Mouse (Mus musculus): ENCODE data around the gene Lif. TPM values are rescaled to one million over a fixed set of nuclear protein-coding genes. Genes with fewer than 3 reads are reported as not detected.
A peak's percentile ranks its signal among the peaks of the same experiment; 100 is the strongest.

The Lif gene
- polyA plus RNA-seq (2015; fragmentation: Nextera tagmentation; extraction: Ambion mirVana) = 0.04 and 0.11 TPM in 2 replicates

- H3K4me1 ChIP-seq = peaks cover 12% of the 10 kb centered on the region
- WGBS = 69% methylated on average over 11 of the region's 11 CpGs
- no peak within 1 kb of the TSS for H3K27ac ChIP-seq (replicated peaks)
- no peak for ATAC-seq (ENCODE audit: low FRiP score)
- H3K9me3 ChIP-seq (replicated peaks) = no peaks in the 10 kb centered on the region
- no peak within 1 kb of the TSS for H3K4me3 ChIP-seq (replicated peaks)
- H3K9ac ChIP-seq (replicated peaks) = no peak within 1 kb of the TSS
- H3K36me3 ChIP-seq = no peaks in the 10 kb centered on the region
- no peak within 1 kb of the TSS for H3K4me2 ChIP-seq
- H3K27me3 ChIP-seq (replicated peaks) = no peaks in the 10 kb centered on the region
Observed at GRCm38 (mm10) chr11:4256846-4257607, at the start of gene Lif. Gene Lif, plus strand, starts transcription at chr11:4257557.

GRCm38 (mm10) chr11:4207655-4208054 lies 49.7 kb upstream of the Lif start:
- Histone ChIP-seq H3K4me1 (peaks cover 8% of the 10 kb centered on the region; the same call in 1 of the 2 replicates), H3K9ac (replicated peaks) (no peak overlapping the region), H3K27me3 (replicated peaks) (no peaks in the 10 kb centered on the region), H3K9me3 (replicated peaks) (no peaks in the 10 kb centered on the region), H3K36me3 (peaks cover 53% of the 10 kb centered on the region), H3K27ac (replicated peaks) (no peak overlapping the region), H3K4me3 (replicated peaks) (no peak overlapping the region), H3K4me2 (no peak overlapping the region)
- ATAC-seq (ENCODE audit: low FRiP score) = no peak
- 94% methylated on average over 9 of the region's 9 CpGs for WGBS

- Histone ChIP-seq H3K36me3 (peaks cover 72% of the 10 kb centered on the region), H3K4me2 (no peak overlapping the region), H3K9ac (replicated peaks) (no peak overlapping the region), H3K9me3 (replicated peaks) (no peaks in the 10 kb centered on the region), H3K27ac (replicated peaks) (no peak overlapping the region), H3K4me3 (replicated peaks) (no peak overlapping the region), H3K4me1 (no peaks in the 10 kb centered on the region), H3K27me3 (replicated peaks) (no peaks in the 10 kb centered on the region)
- WGBS = 85% methylated on average over 5 of the region's 5 CpGs
- no peak for ATAC-seq (ENCODE audit: low FRiP score)
Observed at GRCm38 (mm10) chr11:4209556-4209955, 47.8 kb upstream of the Lif start.

GRCm38 (mm10) chr11:4210786-4211185 lies 46.6 kb upstream of the Lif start:
- H3K4me1 ChIP-seq = no peaks in the 10 kb centered on the region
- no peak for ATAC-seq (ENCODE audit: low FRiP score)
- H3K27me3 ChIP-seq (replicated peaks) = no peaks in the 10 kb centered on the region
- no peak overlapping the region for H3K9ac ChIP-seq (replicated peaks)
- no peak overlapping the region for H3K4me2 ChIP-seq
- 63% methylated on average over 1 of the region's 1 CpGs for WGBS
- no peaks in the 10 kb centered on the region for H3K9me3 ChIP-seq (replicated peaks)
- peaks cover 81% of the 10 kb centered on the region for H3K36me3 ChIP-seq
- H3K27ac ChIP-seq (replicated peaks) = no peak overlapping the region
- no peak overlapping the region for H3K4me3 ChIP-seq (replicated peaks)

DNA sequence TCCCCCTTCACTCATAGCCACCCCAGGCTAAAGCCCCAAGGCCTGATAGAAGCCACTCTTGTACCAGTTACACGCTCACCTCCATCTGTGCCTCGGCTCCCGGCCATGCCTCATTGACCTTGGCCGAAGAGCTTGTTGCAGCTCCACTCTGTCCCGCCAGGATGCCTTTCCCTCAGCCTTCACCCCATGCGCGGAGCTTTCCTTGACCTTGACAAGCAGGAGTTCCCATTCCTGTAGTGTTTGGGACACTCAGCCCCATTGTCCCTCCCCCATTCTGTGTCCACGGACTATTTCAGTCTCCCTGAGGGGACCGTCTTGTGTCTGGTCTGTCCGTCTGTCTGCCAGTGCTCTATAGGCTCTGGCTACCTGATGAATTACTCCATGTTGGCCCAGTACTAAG lies 44.2 kb upstream of the Lif start:
- H3K27ac ChIP-seq (replicated peaks) = no peak overlapping the region
- no peaks in the 10 kb centered on the region for H3K9me3 ChIP-seq (replicated peaks)
- no peak overlapping the region for H3K9ac ChIP-seq (replicated peaks)
- peaks cover 7% of the 10 kb centered on the region for H3K27me3 ChIP-seq (replicated peaks)
- WGBS = 96% methylated on average over 10 of the region's 10 CpGs
- H3K4me3 ChIP-seq (replicated peaks) = no peak overlapping the region
- ATAC-seq (ENCODE audit: low FRiP score) = no peak
- H3K36me3 ChIP-seq = peaks cover 64% of the 10 kb centered on the region
- H3K4me1 ChIP-seq = peaks cover 5% of the 10 kb centered on the region
- no peak overlapping the region for H3K4me2 ChIP-seq

DNA sequence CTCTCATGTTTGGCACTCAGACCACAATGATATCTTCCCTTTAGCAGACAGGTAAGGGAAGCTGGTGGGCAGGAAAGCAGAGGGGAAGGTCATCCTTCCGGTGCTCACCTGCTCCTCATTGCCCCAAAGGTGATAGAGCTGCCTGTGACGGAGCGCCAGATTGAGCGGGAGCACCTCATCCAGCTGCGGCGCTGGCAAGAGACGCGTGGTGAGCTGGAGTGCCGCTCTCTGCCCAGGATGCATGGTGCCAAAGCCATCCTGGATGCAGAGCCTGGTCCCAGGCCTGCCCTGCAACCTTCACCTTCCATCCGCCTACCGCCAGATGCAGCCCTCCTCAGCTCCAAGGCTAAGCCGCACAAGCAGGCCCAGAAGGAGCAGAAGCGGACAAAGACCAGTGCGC lies 42.8 kb upstream of the Lif start:
- Histone ChIP-seq H3K4me1 (peaks cover 17% of the 10 kb centered on the region), H3K4me3 (replicated peaks) (no peak overlapping the region), H3K9ac (replicated peaks) (no peak overlapping the region), H3K27ac (replicated peaks) (no peak overlapping the region), H3K4me2 (no peak overlapping the region), H3K36me3 (peaks cover 53% of the 10 kb centered on the region), H3K27me3 (replicated peaks) (peaks cover 22% of the 10 kb centered on the region), H3K9me3 (replicated peaks) (no peaks in the 10 kb centered on the region)
- ATAC-seq (ENCODE audit: low FRiP score) = no peak
- 96% methylated on average over 14 of the region's 14 CpGs for WGBS

GRCm38 (mm10) chr11:4215061-4215460 lies 42.3 kb upstream of the Lif start:
- Histone ChIP-seq H3K9me3 (replicated peaks) (no peaks in the 10 kb centered on the region), H3K4me3 (replicated peaks) (no peak overlapping the region), H3K27me3 (replicated peaks) (peaks cover 27% of the 10 kb centered on the region), H3K4me1 (peaks cover 17% of the 10 kb centered on the region), H3K36me3 (peaks cover 50% of the 10 kb centered on the region), H3K4me2 (no peak overlapping the region), H3K9ac (replicated peaks) (no peak overlapping the region), H3K27ac (replicated peaks) (no peak overlapping the region)
- no peak for ATAC-seq (ENCODE audit: low FRiP score)
- 83% methylated on average over 10 of the region's 10 CpGs for WGBS

- ATAC-seq (ENCODE audit: low FRiP score) = no peak
Observed at GRCm38 (mm10) chr11:4216248-4217000, 40.9 kb upstream of the Lif start.

GRCm38 (mm10) chr11:4217914-4218629 lies 39.3 kb upstream of the Lif start, which contains the start of gene Castor1:
Gene Castor1, plus strand, starts transcription at chr11:4218225.
- Histone ChIP-seq H3K4me3 (replicated peaks) (peak within 1 kb of the TSS; percentile 45), H3K9ac (replicated peaks) (peak within 1 kb of the TSS; percentile 45), H3K36me3 (peaks cover 24% of the 10 kb centered on the region), H3K27ac (replicated peaks) (no peak within 1 kb of the TSS), H3K9me3 (replicated peaks) (no peaks in the 10 kb centered on the region), H3K27me3 (replicated peaks) (peaks cover 27% of the 10 kb centered on the region), H3K4me1 (peaks cover 17% of the 10 kb centered on the region), H3K4me2 (peak within 1 kb of the TSS; percentile 83)
- ATAC-seq (ENCODE audit: low FRiP score) = peak; percentile 68
- WGBS = 1% methylated on average over 55 of the region's 56 CpGs

More at GRCm38 (mm10) chr11:4216248-4217000, 40.9 kb upstream of the Lif start:
- Histone ChIP-seq H3K4me3 (replicated peaks) (no peak overlapping the region), H3K27ac (replicated peaks) (0 out of 2 replicates have a peak overlapping the region, but pooled peaks have one; percentile 28), H3K36me3 (peaks cover 37% of the 10 kb centered on the region), H3K4me1 (peaks cover 17% of the 10 kb centered on the region), H3K27me3 (replicated peaks) (peaks cover 27% of the 10 kb centered on the region), H3K9me3 (replicated peaks) (no peaks in the 10 kb centered on the region), H3K4me2 (no peak overlapping the region), H3K9ac (replicated peaks) (no peak overlapping the region)
- WGBS = 84% methylated on average over 9 of the region's 9 CpGs

DNA sequence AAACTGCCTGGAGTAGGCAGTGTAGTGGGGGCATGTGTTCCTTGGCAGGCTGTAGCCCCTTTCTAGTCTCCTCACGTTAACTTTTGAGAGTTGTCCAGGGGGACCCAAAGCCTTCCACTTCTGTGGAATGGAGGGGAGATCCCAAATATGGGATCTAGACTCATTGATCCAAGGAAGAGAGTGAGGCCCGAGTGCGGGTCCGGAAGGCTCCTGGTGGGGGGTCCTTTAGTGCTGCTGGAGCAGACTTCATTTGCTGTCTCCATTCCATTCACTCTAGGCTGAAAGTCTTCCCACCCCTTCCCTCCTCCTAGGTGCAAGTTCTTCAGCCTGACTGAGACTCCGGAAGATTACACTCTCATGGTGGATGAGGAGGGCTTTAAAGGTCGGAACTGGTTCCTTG lies 38.7 kb upstream of the Lif start:
- H3K4me2 ChIP-seq = peak overlapping the region; percentile 83
- ATAC-seq (ENCODE audit: low FRiP score) = peak; percentile 6; the same call in 1 of the 2 replicates

GRCm38 (mm10) chr11:4219317-4219751 lies 38.0 kb upstream of the Lif start:
- no peak for ATAC-seq (ENCODE audit: low FRiP score)
- 0 out of 2 replicates have a peak overlapping the region, but pooled peaks have one; percentile 13 for H3K27ac ChIP-seq (replicated peaks)
- peaks cover 12% of the 10 kb centered on the region for H3K36me3 ChIP-seq
- no peak overlapping the region for H3K4me3 ChIP-seq (replicated peaks)
- H3K27me3 ChIP-seq (replicated peaks) = peaks cover 27% of the 10 kb centered on the region
- peak overlapping the region; percentile 83; the same call in 1 of the 2 replicates for H3K4me2 ChIP-seq
- H3K9me3 ChIP-seq (replicated peaks) = no peaks in the 10 kb centered on the region
- H3K4me1 ChIP-seq = peaks cover 17% of the 10 kb centered on the region
- H3K9ac ChIP-seq (replicated peaks) = no peak overlapping the region
- 24% methylated on average over 2 of the region's 2 CpGs for WGBS

More for the DNA sequence above, 38.7 kb upstream of the Lif start:
- H3K27me3 ChIP-seq (replicated peaks) = peaks cover 27% of the 10 kb centered on the region
- no peaks in the 10 kb centered on the region for H3K9me3 ChIP-seq (replicated peaks)
- peaks cover 17% of the 10 kb centered on the region for H3K4me1 ChIP-seq
- H3K27ac ChIP-seq (replicated peaks) = no peak overlapping the region
- WGBS = 4% methylated on average over 6 of the region's 6 CpGs
- H3K4me3 ChIP-seq (replicated peaks) = peak overlapping the region; percentile 45
- H3K36me3 ChIP-seq = peaks cover 19% of the 10 kb centered on the region
- peak overlapping the region; percentile 45 for H3K9ac ChIP-seq (replicated peaks)
